Mouse (Mus musculus) CH12.LX (cell line): ENCODE results near the gene Gabarapl2. TPM values are rescaled to one million over a fixed set of nuclear protein-coding genes. Genes with fewer than 3 reads are reported as not detected.

ENCODE experiments used
- DNase-seq: peaks from one replicate; pipeline ENCODE4 v3.0.0-alpha.2; 2013; ENCODE audit errors: extremely low read depth
- H3K27ac ChIP-seq: 2 replicates; pipeline ENCODE4 v1.5.1; 2012; ENCODE audit warnings: low read depth, mild to moderate bottlenecking, control low read depth, moderate library complexity; ENCODE audit not compliant: insufficient read depth
- H3K27me3 ChIP-seq: replicated peaks from 2 replicates; pipeline ENCODE3; 2012; ENCODE audit warnings: inconsistent platforms
- H3K36me3 ChIP-seq, 2 experiments: replicated peaks in 1 of 2; 2 replicates each; pipeline versions ENCODE3 to v1.6.1; 2012; ENCODE audit warnings: inconsistent platforms in 1 of 2, low read length in 1 of 2, mild to moderate bottlenecking in 1 of 2, mixed read lengths in 1 of 2, moderate library complexity in 1 of 2; ENCODE audit not compliant: control insufficient read depth in 1 of 2, insufficient read depth in 1 of 2
- H3K4me1 ChIP-seq, 2 experiments: 2 replicates each; pipeline ENCODE4 v1.6.1; 2012; ENCODE audit warnings: inconsistent platforms in 1 of 2, moderate library complexity in 1 of 2; ENCODE audit not compliant: insufficient read depth in 2 of 2, control insufficient read depth in 1 of 2
- H3K4me2 ChIP-seq: 2 replicates; pipeline ENCODE4 v1.6.1; 2012; ENCODE audit warnings: low read depth, mild to moderate bottlenecking, control low read depth; ENCODE audit not compliant: poor library complexity, insufficient read depth, severe bottlenecking
- H3K4me3 ChIP-seq, 3 experiments: fragments of 150-350 bp in 1 of 3; sonication (generic) in 1 of 3; replicated peaks in 1 of 3; 2 replicates each; pipeline versions ENCODE3 to v1.5.1; 2011 to 2012; ENCODE audit warnings: low read depth in 2 of 3, low read length in 2 of 3, mild to moderate bottlenecking in 2 of 3, moderate library complexity in 2 of 3, control low read depth in 1 of 3, improper control_type of control experiment in 1 of 3, inconsistent platforms in 1 of 3, mixed read lengths in 1 of 3; ENCODE audit not compliant: poor library complexity in 1 of 3
- H3K79me2 ChIP-seq: replicated peaks from 2 replicates; pipeline ENCODE4 v1.6.1; 2012; ENCODE audit warnings: mild to moderate bottlenecking, moderate library complexity; ENCODE audit not compliant: control insufficient read depth, poor library complexity, insufficient read depth, severe bottlenecking; ENCODE audit errors: extremely low read depth
- H3K9ac ChIP-seq: 2 replicates; pipeline ENCODE4 v1.6.1; 2012; ENCODE audit warnings: low read depth, mild to moderate bottlenecking, control low read depth, moderate library complexity; ENCODE audit not compliant: insufficient read depth
- H3K9me3 ChIP-seq: replicated peaks from 2 replicates; pipeline ENCODE3; 2012; ENCODE audit warnings: low read length, inconsistent platforms, mixed read lengths
- BHLHE40 ChIP-seq: IDR thresholded peaks from 2 replicates; pipeline ENCODE4 v1.6.1; 2011; ENCODE audit warnings: mild to moderate bottlenecking, low read depth, low read length, improper control_type of control experiment
- E2F4 ChIP-seq: IDR thresholded peaks from 2 replicates; pipeline ENCODE4 v1.6.1; 2011; ENCODE audit warnings: low read depth, low read length, improper control_type of control experiment; ENCODE audit not compliant: insufficient replicate concordance
- ELF1 ChIP-seq: IDR thresholded peaks from 2 replicates; pipeline ENCODE4 v1.6.1; 2014; ENCODE audit warnings: low read depth, mild to moderate bottlenecking, inconsistent platforms, low read length, improper control_type of control experiment
- EP300 ChIP-seq: IDR thresholded peaks from 2 replicates; pipeline ENCODE4 v1.6.1; 2011; ENCODE audit warnings: low read length, improper control_type of control experiment
- HCFC1 ChIP-seq: IDR thresholded peaks from 2 replicates; pipeline ENCODE4 v1.6.1; 2012; ENCODE audit warnings: low read depth, mild to moderate bottlenecking, inconsistent platforms, low read length, improper control_type of control experiment
- JUN ChIP-seq: IDR thresholded peaks from 2 replicates; pipeline ENCODE4 v1.6.1; 2011; ENCODE audit warnings: low read depth, mild to moderate bottlenecking, low read length, improper control_type of control experiment, moderate library complexity; ENCODE audit not compliant: insufficient read depth
- JUND ChIP-seq: conservative IDR thresholded peaks from 2 replicates; pipeline ENCODE4 v1.6.1; 2011; ENCODE audit warnings: low read depth, low read length, improper control_type of control experiment
- MAX ChIP-seq: IDR thresholded peaks from 2 replicates; pipeline ENCODE4 v1.6.1; 2011; ENCODE audit warnings: low read length, improper control_type of control experiment
- MEF2A ChIP-seq: IDR thresholded peaks from 2 replicates; pipeline ENCODE4 v1.6.1; 2014; ENCODE audit warnings: low read depth, mild to moderate bottlenecking, inconsistent platforms, low read length, improper control_type of control experiment, borderline replicate concordance
- PAX5 ChIP-seq: IDR thresholded peaks from 2 replicates; pipeline ENCODE4 v1.6.1; 2012; ENCODE audit warnings: low read length, inconsistent platforms, mixed read lengths
- POLR2AphosphoS2 ChIP-seq: IDR thresholded peaks from 2 replicates; pipeline ENCODE4 v1.6.1; 2011; ENCODE audit warnings: low read depth, low read length, improper control_type of control experiment
- RAD21 ChIP-seq: IDR thresholded peaks from 2 replicates; pipeline ENCODE4 v1.6.1; 2011; ENCODE audit warnings: low read depth, mild to moderate bottlenecking, low read length, improper control_type of control experiment, moderate library complexity
- SIN3A ChIP-seq: IDR thresholded peaks from 2 replicates; pipeline ENCODE4 v1.6.1; 2012; ENCODE audit warnings: low read length, improper control_type of control experiment, inconsistent platforms
- USF1 ChIP-seq: IDR thresholded peaks from 2 replicates; pipeline ENCODE4 v1.6.1; 2014; ENCODE audit warnings: low read depth, mild to moderate bottlenecking, inconsistent platforms, low read length, improper control_type of control experiment
- ZC3H11A ChIP-seq: IDR thresholded peaks from 2 replicates; pipeline ENCODE4 v1.6.1; 2012; ENCODE audit warnings: low read depth, mild to moderate bottlenecking, inconsistent platforms, low read length, improper control_type of control experiment
- ZKSCAN1 ChIP-seq: IDR thresholded peaks from 2 replicates; pipeline ENCODE4 v1.6.1; 2012; ENCODE audit warnings: low read depth, inconsistent platforms, low read length, improper control_type of control experiment, borderline replicate concordance
- dilution Hi-C: fragments of 300-500 bp; cut with MboI; formaldehyde crosslinking; loops from 2 replicates; pipeline ENCODE4 v1.14.3; 2020; ENCODE audit warnings: low sequenced_read_pairs; ENCODE audit not compliant: extremely low pct_unique_long_range_greater_than_20kb, extremely low pct_ligation_motif_present
- in situ Hi-C: fragments of 300-500 bp; cut with MboI; formaldehyde crosslinking; loops from 3 replicates; pipeline ENCODE4 v1.14.3; 2019; ENCODE audit warnings: low sequenced_read_pairs, low pct_ligation_motif_present, low pct_unique_long_range_greater_than_20kb, mixed read lengths
- polyA plus RNA-seq: library from polyadenylated mRNA; unstranded; fragments of >175 nt; gene quantifications from 2 replicates; pipeline ENCODE4 v1.2.1, GENCODE M21; 2012; ENCODE audit warnings: low read depth; ENCODE audit not compliant: insufficient read length
- total RNA-seq, 2 experiments: library from RNA; depleted of rRNA; stranded (reverse); fragments of 300-350 nt in 1 of 2; fragments of >200 nt in 1 of 2; gene quantifications; 2 replicates each; pipeline ENCODE4 v1.2.3; 2012 to 2014

The Gabarapl2 gene
- total and polyA plus RNA-seq, 3 experiments, result 29.8 to 61.0 (median 42.1) TPM

DNA sequence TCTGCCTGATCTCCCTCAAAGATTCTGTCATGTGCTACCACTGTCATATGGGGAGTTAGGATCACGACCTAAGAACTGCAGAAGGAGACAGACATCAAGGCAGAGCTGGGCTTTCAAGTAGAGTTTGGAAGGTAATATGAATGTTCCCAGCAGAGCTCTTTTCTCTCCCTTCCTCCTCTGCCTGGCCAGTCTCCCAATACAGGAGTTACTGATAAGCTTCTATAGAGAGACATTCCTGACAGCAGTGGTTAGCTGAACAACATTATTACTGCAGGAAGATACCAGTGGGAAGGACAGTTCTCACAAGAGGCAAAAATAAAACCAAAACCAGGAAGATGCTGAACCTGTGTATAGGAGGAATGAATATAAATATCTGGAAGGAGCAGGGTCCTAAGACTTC lies 22.1 kb downstream of the Gabarapl2 start:
- Histone ChIP-seq H3K36me3 (peaks cover 11 to 66% of the 10 kb centered on the region in 2 experiments), H3K9ac (no peak overlapping the region), H3K27ac (no peak overlapping the region), H3K79me2 (no peaks in the 10 kb centered on the region), H3K4me1 (peaks cover 3 to 15% of the 10 kb centered on the region in 2 experiments; a peak in 2 of 4 replicates), H3K27me3 (no peaks in the 10 kb centered on the region), H3K9me3 (no peaks in the 10 kb centered on the region), H3K4me2 (no peak overlapping the region), H3K4me3 (no peak overlapping the region)
- in situ Hi-C loops, result no loop called here
- DNase-seq, result no peak
- dilution Hi-C loops, result no loop called here
- TF ChIP-seq RAD21, result no peak
- no peak for TF ChIP-seq ELF1
- no peak for TF ChIP-seq BHLHE40
- TF ChIP-seq PAX5, result no peak
- TF ChIP-seq EP300, result no peak
- no peak for TF ChIP-seq ZKSCAN1
- TF ChIP-seq SIN3A, result no peak
- no peak for TF ChIP-seq ZC3H11A
- no peak for TF ChIP-seq E2F4
- TF ChIP-seq MAX, result no peak

DNA sequence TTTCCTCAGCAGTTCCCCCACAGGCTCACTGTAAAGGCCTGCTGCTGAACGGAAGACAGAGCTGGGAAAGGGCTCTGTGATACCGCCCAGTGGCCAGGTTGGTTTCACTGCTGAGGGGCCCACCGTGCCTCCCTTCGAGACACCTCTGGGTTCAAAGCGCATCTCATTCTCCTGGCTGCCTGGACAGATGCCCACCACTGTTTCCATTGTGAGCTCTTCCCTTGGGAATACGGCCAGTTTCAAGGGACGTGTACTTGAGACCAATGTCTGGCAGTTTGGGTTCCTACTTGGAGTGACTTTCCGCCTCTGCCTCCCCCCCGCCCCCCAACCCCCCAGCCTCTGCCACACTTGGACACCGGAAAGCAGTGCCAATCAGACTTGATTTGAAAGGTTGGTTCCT lies 22.6 kb downstream of the Gabarapl2 start:
- dilution Hi-C loops, result no loop called here
- Histone ChIP-seq H3K4me1 (peaks cover 3 to 15% of the 10 kb centered on the region in 2 experiments; a peak in 2 of 4 replicates), H3K4me2 (no peak overlapping the region), H3K27me3 (no peaks in the 10 kb centered on the region), H3K79me2 (no peaks in the 10 kb centered on the region), H3K9ac (no peak overlapping the region), H3K27ac (no peak overlapping the region), H3K4me3 (no peak overlapping the region), H3K9me3 (no peaks in the 10 kb centered on the region), H3K36me3 (peaks cover 11 to 69% of the 10 kb centered on the region in 2 experiments)
- DNase-seq, result no peak
- in situ Hi-C loops, result no loop called here
- no peak for TF ChIP-seq ZC3H11A
- TF ChIP-seq USF1, result no peak
- TF ChIP-seq JUND, result no peak
- no peak for TF ChIP-seq HCFC1
- TF ChIP-seq POLR2AphosphoS2, result no peak
- no peak for TF ChIP-seq MEF2A
- no peak for TF ChIP-seq JUN
